Mouse (Mus musculus) MEL (cell line): Measurements from ENCODE around the gene Tmem260. TPM values are rescaled to one million over a fixed set of nuclear protein-coding genes. Genes with fewer than 3 reads are reported as not detected.

Source experiments
- DNase-seq: peaks from one replicate; pipeline ENCODE4 v3.0.0; 2011; ENCODE audit warnings: low read depth, low spot score
- H3K27ac ChIP-seq: 2 replicates; pipeline ENCODE4 v1.5.1; 2012; ENCODE audit warnings: low read depth, mild to moderate bottlenecking, control low read depth, low read length, moderate library complexity; ENCODE audit not compliant: control insufficient read depth
- H3K27me3 ChIP-seq, 2 experiments: fragments of 150-350 bp in 1 of 2; sonication (generic) in 1 of 2; 2 replicates each; pipeline ENCODE4 v1.6.1; 2012; ENCODE audit warnings: low read length in 2 of 2, mild to moderate bottlenecking in 2 of 2, improper control_type of control experiment in 1 of 2, moderate library complexity in 1 of 2; ENCODE audit not compliant: insufficient read depth in 2 of 2, control insufficient read depth in 1 of 2
- H3K36me3 ChIP-seq, 2 experiments: 2 replicates each; pipeline ENCODE4 v1.6.1; 2012 to 2014; ENCODE audit warnings: low read length in 2 of 2, improper control_type of control experiment in 1 of 2, inconsistent platforms in 1 of 2, mild to moderate bottlenecking in 1 of 2; ENCODE audit not compliant: insufficient read depth in 2 of 2, control insufficient read depth in 1 of 2
- H3K4me1 ChIP-seq, 2 experiments: fragments of 150-350 bp in 1 of 2; sonication (generic) in 1 of 2; 2 replicates each; pipeline ENCODE4 v1.6.1; 2012; ENCODE audit warnings: low read length in 2 of 2, improper control_type of control experiment in 1 of 2, mild to moderate bottlenecking in 1 of 2; ENCODE audit not compliant: insufficient read depth in 2 of 2, control insufficient read depth in 1 of 2
- H3K4me3 ChIP-seq, 2 experiments: fragments of 150-350 bp in 1 of 2; sonication (generic) in 1 of 2; 2 replicates each; pipeline ENCODE4 v1.5.1; 2012; ENCODE audit warnings: low read depth in 2 of 2, low read length in 2 of 2, mild to moderate bottlenecking in 2 of 2, moderate library complexity in 2 of 2, control low read depth in 1 of 2, improper control_type of control experiment in 1 of 2; ENCODE audit not compliant: control insufficient read depth in 1 of 2, insufficient read depth in 1 of 2
- H3K79me2 ChIP-seq: 2 replicates; pipeline ENCODE4 v1.6.1; 2012; ENCODE audit warnings: mild to moderate bottlenecking, low read length, moderate library complexity; ENCODE audit not compliant: control insufficient read depth, poor library complexity, insufficient read depth
- H3K9ac ChIP-seq: 2 replicates; pipeline ENCODE4 v1.6.1; 2012; ENCODE audit warnings: low read depth, mild to moderate bottlenecking, control low read depth, low read length, moderate library complexity; ENCODE audit not compliant: control insufficient read depth, poor library complexity, severe bottlenecking
- H3K9me3 ChIP-seq: fragments of 150-350 bp; sonication (generic); replicated peaks from 2 replicates; pipeline ENCODE4 v1.6.1; 2012; ENCODE audit warnings: mild to moderate bottlenecking, low read length, improper control_type of control experiment, moderate library complexity; ENCODE audit not compliant: insufficient read depth
- CHD1 ChIP-seq: IDR thresholded peaks from 2 replicates; pipeline ENCODE4 v1.6.1; 2012; ENCODE audit warnings: low read depth, mild to moderate bottlenecking, inconsistent platforms, low read length, improper control_type of control experiment
- CTCF ChIP-seq, 3 experiments: IDR thresholded peaks in 2 of 3; conservative IDR thresholded peaks in 1 of 3; 2 replicates each; pipeline ENCODE4 v1.5.1; 2011 to 2012; ENCODE audit warnings: low read length in 3 of 3, low read depth in 2 of 3, mild to moderate bottlenecking in 2 of 3, improper control_type of control experiment in 1 of 3, inconsistent platforms in 1 of 3, mixed read lengths in 1 of 3, moderate library complexity in 1 of 3; ENCODE audit not compliant: control insufficient read depth in 1 of 3, insufficient read depth in 1 of 3, poor library complexity in 1 of 3, severe bottlenecking in 1 of 3
- ELF1 ChIP-seq: IDR thresholded peaks from 2 replicates; pipeline ENCODE4 v1.6.1; 2014; ENCODE audit warnings: low read depth, mild to moderate bottlenecking, inconsistent platforms, low read length, improper control_type of control experiment, moderate library complexity
- EP300 ChIP-seq, 2 experiments: IDR thresholded peaks; 2 replicates each; pipeline ENCODE4 v1.6.1; 2011; ENCODE audit warnings: improper control_type of control experiment in 2 of 2, low read length in 2 of 2, low read depth in 1 of 2, mild to moderate bottlenecking in 1 of 2
- ETS1 ChIP-seq: IDR thresholded peaks from 2 replicates; pipeline ENCODE4 v1.6.1; 2012; ENCODE audit warnings: low read depth, mild to moderate bottlenecking, inconsistent platforms, low read length, improper control_type of control experiment, moderate library complexity
- HCFC1 ChIP-seq: IDR thresholded peaks from 2 replicates; pipeline ENCODE4 v1.6.1; 2012; ENCODE audit warnings: low read depth, mild to moderate bottlenecking, inconsistent platforms, low read length, improper control_type of control experiment, moderate library complexity
- MEF2A ChIP-seq: IDR thresholded peaks from 2 replicates; pipeline ENCODE4 v1.6.1; 2014; ENCODE audit warnings: low read depth, mild to moderate bottlenecking, inconsistent platforms, low read length, improper control_type of control experiment; ENCODE audit not compliant: poor library complexity, insufficient replicate concordance, severe bottlenecking; ENCODE audit errors: extremely low read depth
- MXI1 ChIP-seq: IDR thresholded peaks from 2 replicates; pipeline ENCODE4 v1.6.1; 2011; ENCODE audit warnings: mild to moderate bottlenecking, low read depth, low read length, improper control_type of control experiment
- MYB ChIP-seq: IDR thresholded peaks from 2 replicates; pipeline ENCODE4 v1.6.1; 2011; ENCODE audit warnings: mild to moderate bottlenecking, low read depth, low read length, improper control_type of control experiment
- MYC ChIP-seq: IDR thresholded peaks from 2 replicates; pipeline ENCODE4 v1.6.1; 2011; ENCODE audit warnings: low read depth, mild to moderate bottlenecking, low read length, improper control_type of control experiment, moderate library complexity
- NELFE ChIP-seq: IDR thresholded peaks from 2 replicates; pipeline ENCODE4 v1.6.1; 2011; ENCODE audit warnings: low read depth, low read length, improper control_type of control experiment
- POLR2A ChIP-seq, 2 experiments: IDR thresholded peaks; 2 replicates each; pipeline ENCODE4 v1.6.1; 2011 to 2012; ENCODE audit warnings: low read length in 2 of 2, mild to moderate bottlenecking in 2 of 2, control low read depth in 1 of 2, improper control_type of control experiment in 1 of 2, low read depth in 1 of 2, moderate library complexity in 1 of 2; ENCODE audit not compliant: control insufficient read depth in 1 of 2, insufficient read depth in 1 of 2, poor library complexity in 1 of 2
- POLR2AphosphoS2 ChIP-seq: IDR thresholded peaks from 2 replicates; pipeline ENCODE4 v1.6.1; 2011; ENCODE audit warnings: low read length, improper control_type of control experiment
- POLR2AphosphoS5 ChIP-seq: IDR thresholded peaks from 2 replicates; pipeline ENCODE4 v1.6.1; 2012; ENCODE audit warnings: low read depth, borderline replicate concordance, mild to moderate bottlenecking, inconsistent platforms, low read length, moderate library complexity, mixed read lengths
- RCOR1 ChIP-seq: IDR thresholded peaks from 2 replicates; pipeline ENCODE4 v1.6.1; 2012; ENCODE audit warnings: low read depth, mild to moderate bottlenecking, inconsistent platforms, low read length, improper control_type of control experiment
- SIN3A ChIP-seq: IDR thresholded peaks from 2 replicates; pipeline ENCODE4 v1.6.1; 2012; ENCODE audit warnings: low read length, improper control_type of control experiment, inconsistent platforms
- SMC3 ChIP-seq: IDR thresholded peaks from 2 replicates; pipeline ENCODE4 v1.6.1; 2011; ENCODE audit warnings: low read depth, low read length, improper control_type of control experiment
- TAL1 ChIP-seq: IDR thresholded peaks from 2 replicates; pipeline ENCODE4 v1.6.1; 2012; ENCODE audit warnings: mild to moderate bottlenecking, inconsistent platforms, low read length, moderate library complexity, mixed read lengths
- UBTF ChIP-seq: IDR thresholded peaks from 2 replicates; pipeline ENCODE4 v1.6.1; 2012; ENCODE audit warnings: low read depth, mild to moderate bottlenecking, inconsistent platforms, low read length, improper control_type of control experiment, moderate library complexity, borderline replicate concordance; ENCODE audit not compliant: insufficient read depth
- USF2 ChIP-seq, 2 experiments: IDR thresholded peaks; 2 replicates each; pipeline ENCODE4 v1.6.1; 2011 to 2012; ENCODE audit warnings: improper control_type of control experiment in 2 of 2, low read length in 2 of 2, borderline replicate concordance in 1 of 2, inconsistent platforms in 1 of 2, low read depth in 1 of 2, mild to moderate bottlenecking in 1 of 2; ENCODE audit not compliant: insufficient read depth in 1 of 2
- ZNF384 ChIP-seq: IDR thresholded peaks from 2 replicates; pipeline ENCODE4 v1.6.1; 2012; ENCODE audit warnings: low read depth, mild to moderate bottlenecking, inconsistent platforms, low read length, improper control_type of control experiment
- polyA plus RNA-seq, 2 experiments: library from polyadenylated mRNA; stranded (reverse) in 1 of 2; unstranded in 1 of 2; fragments of >175 nt in 1 of 2; fragments of >200 nt in 1 of 2; gene quantifications; 2 replicates each; pipeline versions ENCODE4 v1.2.1 to v1.2.4; 2012; ENCODE audit warnings: low replicate concordance in 2 of 2, low read depth in 1 of 2; ENCODE audit not compliant: insufficient read length in 2 of 2, insufficient read depth in 1 of 2, missing spikeins in 1 of 2
- total RNA-seq: library from RNA; depleted of rRNA; stranded (reverse); fragments of 300-350 nt; gene quantifications from 2 replicates; pipeline ENCODE4 v1.2.3, GENCODE M21; 2012

Gene Tmem260
- total and polyA plus RNA-seq, 3 experiments = 2.8 to 5.6 TPM; not detected in 1

DNA sequence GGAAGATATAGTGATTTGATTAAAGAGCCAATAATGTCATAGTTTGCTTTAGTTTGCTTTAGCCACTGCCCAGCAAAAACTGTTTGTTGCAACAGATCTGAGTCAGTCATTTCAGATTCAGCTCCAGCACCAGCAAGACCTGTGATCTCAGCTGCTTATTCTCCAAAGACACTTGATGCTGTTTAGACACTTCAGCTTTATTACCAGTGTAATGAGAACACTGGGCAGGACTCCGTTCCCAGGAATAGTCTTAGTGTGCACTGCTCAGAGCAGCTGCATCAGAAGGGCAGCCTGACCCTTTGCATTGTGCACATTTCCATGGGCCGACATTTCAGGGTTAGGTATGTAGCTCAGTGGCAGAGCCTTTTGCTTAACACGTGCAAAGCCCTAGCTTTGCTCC is 28.9 kb upstream of the Tmem260 start:
- no peaks in the 10 kb centered on the region for H3K36me3 ChIP-seq
- TF ChIP-seq SMC3 = no peak
- TF ChIP-seq SIN3A = no peak
- TF ChIP-seq CHD1 = no peak
- TF ChIP-seq ZNF384 = no peak
- no peak for TF ChIP-seq POLR2AphosphoS2
- no peak for TF ChIP-seq ETS1
- TF ChIP-seq ELF1 = no peak
- no peak for TF ChIP-seq RCOR1
- no peak for TF ChIP-seq NELFE
- no peak for TF ChIP-seq EP300 (IDR thresholded peaks at IDR 0.05; ENCODE audit: low read depth in 1 of 2, low read length in 2 of 2)
- no peak for TF ChIP-seq POLR2A (IDR thresholded peaks at IDR 0.05; ENCODE audit: control insufficient read depth in 1 of 2, insufficient read depth in 1 of 2, low read depth in 1 of 2, low read length in 2 of 2, poor library complexity in 1 of 2)
- no peak for TF ChIP-seq CTCF (IDR thresholded peaks at IDR 0.05 in 2 of 3, conservative IDR thresholded peaks at IDR 0.05 in 1 of 3; ENCODE audit: control insufficient read depth in 1 of 3, insufficient read depth in 1 of 3, low read depth in 2 of 3, low read length in 3 of 3, poor library complexity in 1 of 3, severe bottlenecking in 1 of 3)
- no peak for TF ChIP-seq MEF2A
- TF ChIP-seq MYB = no peak
- no peak for TF ChIP-seq TAL1
- TF ChIP-seq UBTF = no peak

DNA sequence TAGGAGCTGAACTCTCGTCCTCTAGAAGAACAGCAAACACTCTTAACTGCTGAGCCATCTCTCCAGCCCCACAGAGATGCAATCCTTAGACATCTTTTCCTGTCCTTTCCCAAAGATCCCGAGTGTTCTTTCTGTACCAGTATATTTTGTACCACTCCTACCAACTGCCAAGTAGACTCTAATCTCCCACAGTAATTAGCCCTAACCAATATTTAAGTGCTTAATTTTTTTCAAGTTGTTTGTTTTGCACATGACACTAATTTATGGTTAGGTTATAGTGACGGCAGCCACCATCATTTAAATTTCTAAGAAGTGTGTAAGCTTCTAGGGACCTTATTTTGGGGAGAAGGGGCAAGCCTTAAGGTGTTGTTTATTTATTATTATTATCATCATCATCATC is 27.7 kb upstream of the Tmem260 start:
- no peak overlapping the region for H3K4me3 ChIP-seq
- no peak overlapping the region for H3K27ac ChIP-seq
- no peaks in the 10 kb centered on the region for H3K4me1 ChIP-seq
- TF ChIP-seq HCFC1 (no peak), SMC3 (no peak), POLR2A (IDR thresholded peaks at IDR 0.05; ENCODE audit: control insufficient read depth in 1 of 2, insufficient read depth in 1 of 2, low read depth in 1 of 2, low read length in 2 of 2, poor library complexity in 1 of 2) (no peak), MYC (no peak), ZNF384 (no peak), MXI1 (no peak), USF2 (IDR thresholded peaks at IDR 0.05; ENCODE audit: borderline replicate concordance in 1 of 2, insufficient read depth in 1 of 2, low read depth in 1 of 2, low read length in 2 of 2) (no peak), RCOR1 (no peak), CHD1 (no peak), POLR2AphosphoS5 (no peak)
- peaks cover 0 to 2% of the 10 kb centered on the region in 2 experiments; a peak in 2 of 4 replicates for H3K27me3 ChIP-seq
- no peak for DNase-seq
- H3K36me3 ChIP-seq = no peaks in the 10 kb centered on the region
- no peaks in the 10 kb centered on the region for H3K79me2 ChIP-seq
- no peak overlapping the region for H3K9ac ChIP-seq
- H3K9me3 ChIP-seq = no peaks in the 10 kb centered on the region

More for the DNA sequence above, 28.9 kb upstream of the Tmem260 start:
- Histone ChIP-seq H3K9ac (no peak overlapping the region), H3K79me2 (no peaks in the 10 kb centered on the region), H3K4me3 (no peak overlapping the region), H3K27me3 (peaks cover 0 to 2% of the 10 kb centered on the region in 2 experiments; a peak in 2 of 4 replicates), H3K4me1 (no peaks in the 10 kb centered on the region), H3K9me3 (no peaks in the 10 kb centered on the region), H3K27ac (no peak overlapping the region)
- no peak for DNase-seq
